Mouse (Mus musculus) liver, postnatal 0 days (tissue): ENCODE measurements around the gene Rnf145. TPM values are rescaled to one million over a fixed set of nuclear protein-coding genes. Genes with fewer than 3 reads are reported as not detected.

Experiments
- ATAC-seq: fragments of 200-750 bp; cut with Nextera tagmentation; 2 replicates; pipeline ENCODE4 v1.8.0; 2017; ENCODE audit warnings: mild to moderate bottlenecking, moderate library complexity
- DNase-seq: peaks from one replicate; pipeline ENCODE4 v3.0.0-alpha.2; 2016
- H3K27ac ChIP-seq: fragments of 300-500 bp; sonication (generic); 2 replicates; pipeline ENCODE4 v1.5.1; 2014; ENCODE audit warnings: antibody characterized with exemption, moderate library complexity, mild to moderate bottlenecking, low read depth
- H3K27me3 ChIP-seq: fragments of 300-500 bp; sonication (generic); 2 replicates; pipeline ENCODE4 v1.6.1; 2014; ENCODE audit warnings: low read length, control low read depth, mixed read lengths; ENCODE audit not compliant: insufficient read depth
- H3K36me3 ChIP-seq: fragments of 300-500 bp; sonication (generic); replicated peaks from 2 replicates; pipeline ENCODE4 v1.6.1; 2014; ENCODE audit warnings: mild to moderate bottlenecking, control low read depth, low read length, moderate library complexity, mixed read lengths; ENCODE audit not compliant: insufficient read depth
- H3K4me1 ChIP-seq: fragments of 300-500 bp; sonication (generic); 2 replicates; pipeline ENCODE4 v1.6.1; 2014; ENCODE audit warnings: antibody characterized with exemption, mild to moderate bottlenecking, control low read depth; ENCODE audit not compliant: insufficient read depth
- H3K4me2 ChIP-seq: fragments of 300-500 bp; sonication (generic); 2 replicates; pipeline ENCODE4 v1.6.1; 2014; ENCODE audit warnings: low read depth, mild to moderate bottlenecking, low read length, moderate library complexity, mixed read lengths
- H3K4me3 ChIP-seq: fragments of 300-500 bp; sonication (generic); 2 replicates; pipeline ENCODE4 v1.5.1; 2014; ENCODE audit warnings: low read depth, low read length
- H3K9ac ChIP-seq: fragments of 300-500 bp; sonication (generic); replicated peaks from 2 replicates; pipeline ENCODE4 v1.6.1; 2014; ENCODE audit warnings: mild to moderate bottlenecking, moderate library complexity
- H3K9me3 ChIP-seq: fragments of 300-500 bp; sonication (generic); 2 replicates; pipeline ENCODE4 v1.6.1; 2016; ENCODE audit warnings: mild to moderate bottlenecking, control low read depth, low read length, mixed read lengths
- CTCF ChIP-seq: sonication (generic); IDR thresholded peaks from 2 replicates; pipeline ENCODE4 v1.5.1; 2016; ENCODE audit warnings: antibody characterized with exemption, low read depth
- EP300 ChIP-seq: IDR thresholded peaks from 2 replicates; pipeline ENCODE4 v1.6.1; 2016; ENCODE audit warnings: antibody characterized with exemption, low read depth, mild to moderate bottlenecking
- WGBS: fragments of 180-500 bp; shearing (Covaris S2); extraction: QIAGEN DNeasy Blood & Tissue Kit; methylation state at CpG from one replicate; pipeline ENCODE4 v1.1.7; 2014; ENCODE audit not compliant: insufficient replicate concordance; 5-methylcytosine and 5-hydroxymethylcytosine counted together
- microRNA-seq: library from miRNA; unstranded; fragments of <30 nt; microRNA quantifications from one replicate; pipeline ENCODE4, GENCODE M21; 2016
- polyA plus RNA-seq: library from polyadenylated mRNA; unstranded; fragments of >200 nt; fragmentation: Nextera tagmentation; extraction: Ambion mirVana; gene quantifications from 2 replicates; pipeline ENCODE4 v1.2.1, GENCODE M21; 2015

Rnf145 gene
- polyA plus RNA-seq, 1 experiment from 2014 or later, result 31.9 TPM

GRCm38 (mm10) chr11:44613411-44614180, 94.8 kb downstream of the Rnf145 start:
- peak overlapping the region; percentile 24 for H3K4me3 ChIP-seq
- peak overlapping the region; percentile 57 for H3K4me2 ChIP-seq
- no peak for TF ChIP-seq EP300
- TF ChIP-seq CTCF, result peak; percentile 33
- H3K9me3 ChIP-seq, result no peaks in the 10 kb centered on the region
- no peak overlapping the region for H3K9ac ChIP-seq
- no peak for ATAC-seq
- H3K4me1 ChIP-seq, result peaks cover 6% of the 10 kb centered on the region
- no peaks in the 10 kb centered on the region for H3K36me3 ChIP-seq
- no peak overlapping the region for H3K27ac ChIP-seq
- no peak for DNase-seq
- H3K27me3 ChIP-seq, result peaks cover 71% of the 10 kb centered on the region
- 8% methylated on average over 14 of the region's 14 CpGs for WGBS

Small RNAs within 50 kb of the gene (microRNA-seq; reads per million reads assigned to microRNA genes)
- gene Gm22121, result not detected

Other genes starting within 250 kb of the Rnf145 start
- not detected in 2 replicates for gene Il12b, start 118.9 kb upstream of the Rnf145 start, polyA plus RNA-seq
- 40.8 and 40.9 TPM in 2 replicates for gene Ublcp1, start 48.5 kb upstream of the Rnf145 start, polyA plus RNA-seq
- 4.6 and 5.0 TPM in 2 replicates for gene Ebf1, start 98.4 kb downstream of the Rnf145 start, polyA plus RNA-seq